Mouse (Mus musculus): ENCODE results near the gene Eif6. TPM values are rescaled to one million over a fixed set of nuclear protein-coding genes. Genes with fewer than 3 reads are reported as not detected.

Gene Eif6
- polyA plus RNA-seq, 1 experiment from 2014 or later = 164 TPM

DNA sequence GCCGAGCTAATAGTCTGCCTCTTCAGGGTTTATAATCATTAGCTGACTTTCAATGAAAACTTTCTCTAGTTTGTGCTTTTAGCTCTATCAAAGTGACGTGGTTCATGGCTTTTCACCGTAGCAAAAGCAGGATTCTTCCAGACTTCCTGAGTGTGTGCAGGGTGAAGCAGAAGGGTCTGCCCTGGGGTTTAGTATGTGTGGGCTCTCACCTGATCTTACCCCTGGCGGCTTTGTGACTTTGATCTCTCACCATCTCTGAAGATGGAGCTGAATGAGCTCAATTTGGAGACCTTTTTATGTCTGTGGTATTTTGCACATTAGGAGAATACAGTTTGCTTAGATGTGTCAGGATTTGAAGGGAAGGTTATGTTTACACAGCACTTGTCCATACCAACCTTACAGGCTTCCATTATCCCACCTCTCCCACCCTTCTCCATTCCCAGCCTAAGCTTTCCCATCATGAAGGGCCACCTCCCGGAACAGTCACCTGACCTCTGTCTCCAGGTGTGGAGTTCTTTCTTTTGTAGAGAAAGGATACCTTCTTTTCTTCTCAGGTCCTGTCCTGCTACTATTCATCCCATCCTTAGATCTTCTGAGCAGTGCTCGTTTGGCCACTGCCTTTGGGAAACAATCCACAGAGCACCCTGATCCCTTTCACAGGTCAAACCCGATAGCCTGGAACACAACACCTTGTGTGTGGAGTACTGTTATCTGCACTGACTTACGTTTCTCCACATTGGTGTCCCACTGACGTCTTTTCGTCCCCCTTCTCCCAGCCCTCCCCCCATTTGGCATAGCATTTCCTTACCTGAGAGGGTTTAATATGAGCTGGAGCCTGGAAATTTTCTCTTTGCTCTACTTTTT is 49.7 kb downstream of the Eif6 start:
- H3K4me2 ChIP-seq (ENCODE audit: low read depth, low read length, severe bottlenecking) = no peak overlapping the region
- H3K27me3 ChIP-seq (ENCODE audit: control insufficient read depth, insufficient read depth, low read length) = peaks cover 11% of the 10 kb centered on the region

DNA sequence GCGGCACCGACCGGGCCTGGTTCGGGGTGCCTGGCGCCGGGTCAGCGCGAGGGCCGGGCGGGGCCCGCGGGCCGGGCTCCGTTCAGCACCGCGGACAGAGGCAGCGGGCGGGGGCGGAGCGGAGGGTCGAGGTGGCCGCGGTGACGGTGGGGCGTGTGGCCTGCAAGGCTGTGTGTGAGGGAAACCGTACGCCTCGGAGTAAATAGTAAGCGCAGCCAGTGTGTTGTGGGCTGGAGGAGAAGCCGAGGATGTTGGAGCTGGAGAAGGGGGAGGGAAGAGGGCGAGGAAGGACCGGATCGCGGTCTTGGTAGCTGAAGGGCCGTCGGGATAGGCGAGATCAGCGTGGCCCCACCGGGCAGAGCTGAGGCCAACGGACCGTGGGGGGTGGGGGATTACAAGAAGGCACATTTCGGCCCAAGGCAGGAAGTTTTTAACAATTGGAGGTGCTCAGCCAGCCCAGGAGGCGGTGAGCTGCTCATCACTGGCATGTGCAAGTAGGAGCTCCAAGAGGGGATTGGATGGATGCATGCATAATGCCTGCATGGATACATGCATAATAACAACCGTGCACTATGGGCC is 51.0 kb downstream of the Eif6 start:
- H3K4me1 ChIP-seq (replicated peaks; ENCODE audit: control insufficient read depth, insufficient read depth, low read length) = no peaks in the 10 kb centered on the region
- peak; percentile 86 for DNase-seq (ENCODE audit: low spot score)
- peak; percentile 65; the same call in 1 of the 2 replicates for ATAC-seq (replicated peaks; ENCODE audit: low FRiP score)
- no peaks in the 10 kb centered on the region for H3K36me3 ChIP-seq (ENCODE audit: control insufficient read depth, insufficient read depth, low read length)
- H3K4me3 ChIP-seq (ENCODE audit: low read depth, low read length) = peak overlapping the region; percentile 66
- H3K9me3 ChIP-seq (ENCODE audit: control insufficient read depth, low read length) = no peaks in the 10 kb centered on the region
- H3K4me2 ChIP-seq (ENCODE audit: low read depth, low read length, severe bottlenecking) = peak overlapping the region; percentile 75
- 3% methylated on average over 39 of the region's 44 CpGs for WGBS
- H3K27me3 ChIP-seq (ENCODE audit: control insufficient read depth, insufficient read depth, low read length) = peaks cover 11% of the 10 kb centered on the region
- H3K9ac ChIP-seq (ENCODE audit: low read length) = peak overlapping the region; percentile 64
- no peak overlapping the region for H3K27ac ChIP-seq (ENCODE audit: low read depth, low read length)

More for the DNA sequence above, 49.7 kb downstream of the Eif6 start:
- Histone ChIP-seq H3K4me3 (ENCODE audit: low read depth, low read length) (no peak overlapping the region), H3K9me3 (ENCODE audit: control insufficient read depth, low read length) (no peaks in the 10 kb centered on the region), H3K36me3 (ENCODE audit: control insufficient read depth, insufficient read depth, low read length) (no peaks in the 10 kb centered on the region), H3K27ac (ENCODE audit: low read depth, low read length) (no peak overlapping the region), H3K9ac (ENCODE audit: low read length) (no peak overlapping the region), H3K4me1 (replicated peaks; ENCODE audit: control insufficient read depth, insufficient read depth, low read length) (no peaks in the 10 kb centered on the region)
- DNase-seq (ENCODE audit: low spot score) (no peak), ATAC-seq (replicated peaks; ENCODE audit: low FRiP score) (no peak)
- 74% methylated on average over 10 of the region's 10 CpGs for WGBS

- no peak within 1 kb of the TSS for H3K27ac ChIP-seq (ENCODE audit: low read depth, low read length)
- peak within 1 kb of the TSS; percentile 75 for H3K4me2 ChIP-seq (ENCODE audit: low read depth, low read length, severe bottlenecking)
- no peaks in the 10 kb centered on the region for H3K4me1 ChIP-seq (replicated peaks; ENCODE audit: control insufficient read depth, insufficient read depth, low read length)
- ATAC-seq (replicated peaks; ENCODE audit: low FRiP score) (no peak), DNase-seq (ENCODE audit: low spot score) (no peak)
- peaks cover 11% of the 10 kb centered on the region for H3K27me3 ChIP-seq (ENCODE audit: control insufficient read depth, insufficient read depth, low read length)
- H3K36me3 ChIP-seq (ENCODE audit: control insufficient read depth, insufficient read depth, low read length) = no peaks in the 10 kb centered on the region
- no peaks in the 10 kb centered on the region for H3K9me3 ChIP-seq (ENCODE audit: control insufficient read depth, low read length)
- 2% methylated on average over 54 of the region's 100 CpGs for WGBS
- H3K4me3 ChIP-seq (ENCODE audit: low read depth, low read length) = peak within 1 kb of the TSS; percentile 66
- peak within 1 kb of the TSS; percentile 64 for H3K9ac ChIP-seq (ENCODE audit: low read length)
Measured at GRCm38 (mm10) chr2:155774927-155775684, 51.6 kb downstream of the Eif6 start, which contains the start of gene Mmp24. TSS of gene Mmp24 (plus strand) at chr2:155775342.

DNA sequence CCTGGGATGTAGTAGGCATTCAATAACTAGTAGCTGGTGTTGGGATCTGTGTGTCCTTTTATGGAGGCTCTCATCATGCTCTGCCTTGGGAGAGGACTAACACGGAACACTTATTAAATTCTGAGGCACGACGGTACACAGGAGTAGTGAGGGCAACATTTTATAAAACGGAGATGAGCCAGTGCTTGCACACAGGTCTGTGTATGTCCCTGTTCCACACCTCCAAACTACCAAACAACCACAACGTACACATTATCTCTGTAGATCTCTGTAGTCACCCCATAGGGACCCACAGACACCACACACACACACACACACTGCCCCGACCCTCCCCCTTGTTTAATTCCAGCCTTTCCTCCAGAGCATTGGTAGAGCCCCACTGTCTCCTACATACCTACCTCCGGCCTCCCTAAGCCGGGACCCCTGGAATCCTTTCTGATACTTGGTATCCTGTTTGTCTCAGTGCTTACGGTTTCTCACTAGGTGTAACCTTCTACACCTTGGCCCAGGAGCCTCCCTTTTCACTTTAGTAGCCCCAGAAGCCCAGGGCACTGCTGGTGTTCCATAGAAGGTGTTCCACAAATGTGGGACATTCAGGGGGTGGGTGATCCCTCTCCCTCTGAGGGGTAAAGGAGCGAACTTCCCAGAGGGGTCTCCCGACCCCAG is 52.3 kb downstream of the Eif6 start:
- Histone ChIP-seq H3K9me3 (ENCODE audit: control insufficient read depth, low read length) (no peaks in the 10 kb centered on the region), H3K4me3 (ENCODE audit: low read depth, low read length) (no peak overlapping the region), H3K4me2 (ENCODE audit: low read depth, low read length, severe bottlenecking) (peak overlapping the region; percentile 75; the same call in 1 of the 2 replicates), H3K27me3 (ENCODE audit: control insufficient read depth, insufficient read depth, low read length) (peaks cover 11% of the 10 kb centered on the region), H3K4me1 (replicated peaks; ENCODE audit: control insufficient read depth, insufficient read depth, low read length) (no peaks in the 10 kb centered on the region), H3K9ac (ENCODE audit: low read length) (no peak overlapping the region), H3K27ac (ENCODE audit: low read depth, low read length) (no peak overlapping the region), H3K36me3 (ENCODE audit: control insufficient read depth, insufficient read depth, low read length) (no peaks in the 10 kb centered on the region)
- ATAC-seq (replicated peaks; ENCODE audit: low FRiP score) (no peak), DNase-seq (ENCODE audit: low spot score) (no peak)
- 65% methylated on average over 11 of the region's 11 CpGs for WGBS

- DNase-seq (ENCODE audit: low spot score) (no peak), ATAC-seq (replicated peaks; ENCODE audit: low FRiP score) (no peak)
- Histone ChIP-seq H3K27me3 (ENCODE audit: control insufficient read depth, insufficient read depth, low read length) (peaks cover 11% of the 10 kb centered on the region), H3K4me2 (ENCODE audit: low read depth, low read length, severe bottlenecking) (no peak overlapping the region), H3K4me1 (replicated peaks; ENCODE audit: control insufficient read depth, insufficient read depth, low read length) (no peaks in the 10 kb centered on the region), H3K4me3 (ENCODE audit: low read depth, low read length) (no peak overlapping the region), H3K9me3 (ENCODE audit: control insufficient read depth, low read length) (no peaks in the 10 kb centered on the region), H3K36me3 (ENCODE audit: control insufficient read depth, insufficient read depth, low read length) (no peaks in the 10 kb centered on the region), H3K9ac (ENCODE audit: low read length) (no peak overlapping the region), H3K27ac (ENCODE audit: low read depth, low read length) (no peak overlapping the region)
- WGBS = 66% methylated on average over 4 of the region's 4 CpGs
Measured at GRCm38 (mm10) chr2:155773664-155774063, 53.1 kb downstream of the Eif6 start.

Other genes starting within 250 kb of the Eif6 start
- 18.1 and 22.3 TPM in 2 replicates for gene Gss, start 234.1 kb downstream of the Eif6 start, polyA plus RNA-seq (2014; fragmentation: Nextera tagmentation; extraction: Ambion mirVana)
- gene Myh7b, start 215.7 kb downstream of the Eif6 start, polyA plus RNA-seq (2014; fragmentation: Nextera tagmentation; extraction: Ambion mirVana) = 0.27 and 0.31 TPM in 2 replicates
- gene Trpc4ap, start 134.5 kb downstream of the Eif6 start, polyA plus RNA-seq (2014; fragmentation: Nextera tagmentation; extraction: Ambion mirVana) = 141 and 154 TPM in 2 replicates
- gene Edem2, start 97.5 kb downstream of the Eif6 start, polyA plus RNA-seq (2014; fragmentation: Nextera tagmentation; extraction: Ambion mirVana) = 31.8 and 33.2 TPM in 2 replicates
- gene Gm17581, start 91.1 kb downstream of the Eif6 start, polyA plus RNA-seq (2014; fragmentation: Nextera tagmentation; extraction: Ambion mirVana) = not detected in 2 replicates
- 0.96 and 1.1 TPM in 2 replicates for gene Procr, start 75.8 kb downstream of the Eif6 start, polyA plus RNA-seq (2014; fragmentation: Nextera tagmentation; extraction: Ambion mirVana)
- 1.0 and 2.0 TPM in 2 replicates for gene Mmp24, start 51.6 kb downstream of the Eif6 start, polyA plus RNA-seq (2014; fragmentation: Nextera tagmentation; extraction: Ambion mirVana)
- 6.9 and 8.0 TPM in 2 replicates for gene BC029722, start 7.5 kb downstream of the Eif6 start, polyA plus RNA-seq (2014; fragmentation: Nextera tagmentation; extraction: Ambion mirVana)
- gene Fam83c, start 7.9 kb upstream of the Eif6 start, polyA plus RNA-seq (2014; fragmentation: Nextera tagmentation; extraction: Ambion mirVana) = 0.23 and 0.39 TPM in 2 replicates
- 70.0 and 78.0 TPM in 2 replicates for gene Uqcc1, start 103.4 kb upstream of the Eif6 start, polyA plus RNA-seq (2014; fragmentation: Nextera tagmentation; extraction: Ambion mirVana)
- not detected in 2 replicates for gene Gm15557, start 113.8 kb upstream of the Eif6 start, polyA plus RNA-seq (2014; fragmentation: Nextera tagmentation; extraction: Ambion mirVana)
- gene Gdf5, start 118.4 kb upstream of the Eif6 start, polyA plus RNA-seq (2014; fragmentation: Nextera tagmentation; extraction: Ambion mirVana) = 1.8 and 2.0 TPM in 2 replicates
- 27.4 and 28.8 TPM in 2 replicates for gene Cep250, start 129.5 kb upstream of the Eif6 start, polyA plus RNA-seq (2014; fragmentation: Nextera tagmentation; extraction: Ambion mirVana)
- 1.5 and 1.6 TPM in 2 replicates for gene 6430550D23Rik, start 181.1 kb upstream of the Eif6 start, polyA plus RNA-seq (2014; fragmentation: Nextera tagmentation; extraction: Ambion mirVana)
- gene Ergic3, start 181.1 kb upstream of the Eif6 start, polyA plus RNA-seq (2014; fragmentation: Nextera tagmentation; extraction: Ambion mirVana) = 169 and 207 TPM in 2 replicates
- gene Fer1l4, start 226.0 kb upstream of the Eif6 start, polyA plus RNA-seq (2014; fragmentation: Nextera tagmentation; extraction: Ambion mirVana) = not detected in 2 replicates
- gene Spag4, start 238.2 kb upstream of the Eif6 start, polyA plus RNA-seq (2014; fragmentation: Nextera tagmentation; extraction: Ambion mirVana) = 5.0 and 6.3 TPM in 2 replicates

Measured in forebrain, embryonic 11.5 days (tissue).